Mouse (Mus musculus): Measurements from ENCODE around the gene Gm36864.

DNA sequence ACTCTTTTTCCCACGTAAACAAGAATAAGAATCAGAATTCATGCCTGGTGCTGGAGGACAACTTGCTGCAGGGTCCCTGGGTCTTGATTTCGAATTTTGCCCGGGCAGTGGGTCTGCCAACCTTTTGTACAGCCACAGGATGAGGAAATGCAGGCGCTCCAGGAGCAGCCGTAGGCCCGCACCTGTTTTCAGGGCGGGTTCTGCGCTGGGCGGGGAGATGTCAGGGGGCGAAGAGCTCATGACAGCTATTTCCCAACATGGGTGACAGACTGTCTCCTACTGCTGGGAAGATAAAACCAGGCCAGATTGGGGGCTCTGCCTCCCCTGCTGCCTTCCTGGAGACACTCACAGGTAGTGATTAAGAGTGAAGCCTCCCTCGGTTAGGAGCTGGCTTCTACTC, 38.1 kb downstream of the Gm36864 start:
- TF ChIP-seq CTCF (conservative IDR thresholded peaks at IDR 0.05; ENCODE audit: low read length) (no peak), POU5F1 (IDR thresholded peaks at IDR 0.05; ENCODE audit: borderline replicate concordance, low read length) (no peak)
